Mouse (Mus musculus): ENCODE measurements around the gene Igsf8.

GRCm38 (mm10) chr1:172327206-172328001, 66.0 kb downstream of the Igsf8 start:
- TF ChIP-seq CTCF (IDR thresholded peaks at IDR 0.05) (no peak), POLR2A (IDR thresholded peaks at IDR 0.05; ENCODE audit: insufficient read depth, low read depth, low read length) (no peak)
